Mouse (Mus musculus): ENCODE data around the gene Serpine1. TPM values are rescaled to one million over a fixed set of nuclear protein-coding genes. Genes with fewer than 3 reads are reported as not detected.

Serpine1 gene
- polyA plus RNA-seq, 1 experiment: 3.3 TPM

- TF ChIP-seq GATA1 (IDR thresholded peaks at IDR 0.05; ENCODE audit: low read length): no peak
These were observed 30.8 kb upstream of the Serpine1 start for GRCm38 (mm10) chr5:137102575-137103522.

GRCm38 (mm10) chr5:137102078-137102477 lies 30.0 kb upstream of the Serpine1 start:
- no peak for TF ChIP-seq GATA1 (IDR thresholded peaks at IDR 0.05; ENCODE audit: low read length)

- no peak for TF ChIP-seq GATA1 (IDR thresholded peaks at IDR 0.05; ENCODE audit: low read length)
These were observed 28.6 kb upstream of the Serpine1 start for GRCm38 (mm10) chr5:137100660-137101059.

GRCm38 (mm10) chr5:137098418-137098817 lies 26.4 kb upstream of the Serpine1 start:
- peak; percentile 89 for TF ChIP-seq GATA1 (IDR thresholded peaks at IDR 0.05; ENCODE audit: low read length)

- TF ChIP-seq GATA1 (IDR thresholded peaks at IDR 0.05; ENCODE audit: low read length): no peak
These were observed 24.0 kb upstream of the Serpine1 start for GRCm38 (mm10) chr5:137096037-137096436.

- no peak for TF ChIP-seq GATA1 (IDR thresholded peaks at IDR 0.05; ENCODE audit: low read length)
These were observed 23.1 kb upstream of the Serpine1 start for GRCm38 (mm10) chr5:137095135-137095534.

- no peak for TF ChIP-seq GATA1 (IDR thresholded peaks at IDR 0.05; ENCODE audit: low read length)
These were observed 21.7 kb upstream of the Serpine1 start for GRCm38 (mm10) chr5:137093720-137094119.

- no peak for TF ChIP-seq GATA1 (IDR thresholded peaks at IDR 0.05; ENCODE audit: low read length)
These were observed 19.5 kb upstream of the Serpine1 start for GRCm38 (mm10) chr5:137091560-137091959.

- no peak for TF ChIP-seq GATA1 (IDR thresholded peaks at IDR 0.05; ENCODE audit: low read length)
These were observed 18.8 kb upstream of the Serpine1 start for GRCm38 (mm10) chr5:137090870-137091269.

- no peak for TF ChIP-seq GATA1 (IDR thresholded peaks at IDR 0.05; ENCODE audit: low read length)
These were observed 15.3 kb upstream of the Serpine1 start for GRCm38 (mm10) chr5:137087410-137087809.

GRCm38 (mm10) chr5:137085731-137086130 lies 13.7 kb upstream of the Serpine1 start:
- TF ChIP-seq GATA1 (IDR thresholded peaks at IDR 0.05; ENCODE audit: low read length): no peak

- no peak for TF ChIP-seq GATA1 (IDR thresholded peaks at IDR 0.05; ENCODE audit: low read length)
These were observed 13.0 kb upstream of the Serpine1 start for GRCm38 (mm10) chr5:137085021-137085420.

GRCm38 (mm10) chr5:137083051-137083450 lies 11.0 kb upstream of the Serpine1 start:
- no peak for TF ChIP-seq GATA1 (IDR thresholded peaks at IDR 0.05; ENCODE audit: low read length)

GRCm38 (mm10) chr5:137079849-137080248 lies 7.8 kb upstream of the Serpine1 start:
- no peak for TF ChIP-seq GATA1 (IDR thresholded peaks at IDR 0.05; ENCODE audit: low read length)

- no peak for TF ChIP-seq GATA1 (IDR thresholded peaks at IDR 0.05; ENCODE audit: low read length)
These were observed 6.5 kb upstream of the Serpine1 start for GRCm38 (mm10) chr5:137078616-137079015.

GRCm38 (mm10) chr5:137078041-137078440 lies 6.0 kb upstream of the Serpine1 start:
- no peak for TF ChIP-seq GATA1 (IDR thresholded peaks at IDR 0.05; ENCODE audit: low read length)

- TF ChIP-seq GATA1 (IDR thresholded peaks at IDR 0.05; ENCODE audit: low read length): no peak
These were observed 5.1 kb upstream of the Serpine1 start for GRCm38 (mm10) chr5:137077187-137077586.
